Mouse (Mus musculus): Measurements from ENCODE around the gene Rab40c. TPM values are rescaled to one million over a fixed set of nuclear protein-coding genes. Genes with fewer than 3 reads are reported as not detected.

The Rab40c gene
- polyA plus RNA-seq, 1 experiment from 2014 or later: 24.3 TPM

DNA sequence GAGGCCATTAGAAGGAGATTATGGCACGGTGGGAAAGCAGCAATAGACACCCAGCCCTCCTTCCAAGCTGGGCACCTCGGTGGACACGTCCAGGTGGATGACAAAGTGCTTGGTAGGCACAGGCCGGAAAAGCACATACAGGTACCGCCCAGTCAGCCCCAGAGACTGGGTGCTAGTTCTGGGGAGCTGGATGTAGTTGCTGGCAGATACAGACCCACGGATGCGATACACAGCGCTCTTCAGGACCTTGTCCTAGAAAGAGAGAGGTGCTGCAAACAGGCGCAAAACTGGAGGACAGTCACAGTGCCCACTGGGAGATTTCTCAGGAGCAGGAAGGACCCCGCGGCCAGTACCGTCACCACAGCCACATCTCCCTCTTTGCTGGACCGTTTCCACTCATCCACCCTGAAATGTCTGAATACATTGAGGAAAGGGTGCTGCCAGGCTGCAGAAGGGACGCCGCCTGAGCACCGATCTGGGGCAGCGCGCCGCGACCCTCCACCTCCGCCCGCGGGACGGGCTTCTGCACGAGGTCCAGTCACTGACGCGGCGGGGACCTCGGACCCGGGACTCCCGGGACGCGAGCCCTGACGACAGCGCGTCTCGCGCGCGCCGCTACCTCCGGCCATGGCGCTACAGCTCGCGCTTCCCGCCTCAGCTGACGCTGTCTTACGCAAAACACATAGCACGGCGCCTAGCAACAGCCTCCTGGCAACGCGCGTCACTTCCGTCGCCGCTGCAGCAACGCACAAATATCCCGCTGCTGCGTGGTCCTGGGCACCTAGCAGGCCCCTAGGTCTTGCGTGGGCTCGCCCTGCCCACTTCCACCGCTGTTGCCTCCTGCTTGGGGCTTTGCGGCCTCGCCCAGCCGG lies 58.5 kb downstream of the Rab40c start, which contains the start of gene Wdr90:
Gene Wdr90, minus strand, starts transcription at position 670 of the 872 bp plus-strand sequence.
- ATAC-seq: peak; percentile 92
- Histone ChIP-seq H3K9me3 (ENCODE audit: control insufficient read depth, low read length) (no peaks in the 10 kb centered on the region), H3K9ac (ENCODE audit: low read depth, low read length) (peak within 1 kb of the TSS; percentile 86), H3K4me3 (ENCODE audit: low read length) (peak within 1 kb of the TSS; percentile 75), H3K36me3 (ENCODE audit: control insufficient read depth, insufficient read depth, low read length) (no peaks in the 10 kb centered on the region), H3K4me1 (ENCODE audit: control insufficient read depth, insufficient read depth, low read length) (peaks cover 24% of the 10 kb centered on the region), H3K27me3 (replicated peaks; ENCODE audit: control insufficient read depth, insufficient read depth, low read length) (no peaks in the 10 kb centered on the region), H3K4me2 (ENCODE audit: low read depth, low read length) (peak within 1 kb of the TSS; percentile 96), H3K27ac (ENCODE audit: low read length) (peak within 1 kb of the TSS; percentile 78)
- WGBS: 2% methylated on average over 65 of the region's 65 CpGs

DNA sequence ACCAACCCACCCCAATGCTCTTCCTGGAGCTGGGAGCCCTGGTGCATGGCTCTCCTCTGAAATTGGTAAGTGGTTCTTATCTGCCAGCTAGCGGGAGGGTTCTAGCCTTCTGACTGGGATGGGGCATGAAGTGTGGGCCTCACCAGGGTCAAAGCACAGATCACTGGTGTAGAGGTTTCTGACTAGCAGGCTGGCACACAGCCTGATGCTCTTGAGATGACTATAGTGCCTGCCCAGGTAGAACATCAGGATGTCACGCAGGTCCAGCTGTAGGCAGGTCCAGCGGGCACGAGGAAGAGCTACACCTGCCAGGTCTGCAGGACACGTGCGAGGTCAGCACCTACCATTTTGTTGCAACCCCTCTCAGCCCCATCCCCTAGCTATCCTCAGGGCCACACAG lies 59.3 kb downstream of the Rab40c start:
- Histone ChIP-seq H3K27ac (ENCODE audit: low read length) (no peak overlapping the region), H3K4me1 (ENCODE audit: control insufficient read depth, insufficient read depth, low read length) (peaks cover 21% of the 10 kb centered on the region), H3K4me3 (ENCODE audit: low read length) (0 out of 2 replicates have a peak overlapping the region, but pooled peaks have one; percentile 75), H3K4me2 (ENCODE audit: low read depth, low read length) (0 out of 2 replicates have a peak overlapping the region, but pooled peaks have one; percentile 96), H3K9ac (ENCODE audit: low read depth, low read length) (peak overlapping the region; percentile 86), H3K9me3 (ENCODE audit: control insufficient read depth, low read length) (no peaks in the 10 kb centered on the region), H3K36me3 (ENCODE audit: control insufficient read depth, insufficient read depth, low read length) (no peaks in the 10 kb centered on the region), H3K27me3 (replicated peaks; ENCODE audit: control insufficient read depth, insufficient read depth, low read length) (no peaks in the 10 kb centered on the region)
- no peak for ATAC-seq
- 87% methylated on average over 6 of the region's 6 CpGs for WGBS

DNA sequence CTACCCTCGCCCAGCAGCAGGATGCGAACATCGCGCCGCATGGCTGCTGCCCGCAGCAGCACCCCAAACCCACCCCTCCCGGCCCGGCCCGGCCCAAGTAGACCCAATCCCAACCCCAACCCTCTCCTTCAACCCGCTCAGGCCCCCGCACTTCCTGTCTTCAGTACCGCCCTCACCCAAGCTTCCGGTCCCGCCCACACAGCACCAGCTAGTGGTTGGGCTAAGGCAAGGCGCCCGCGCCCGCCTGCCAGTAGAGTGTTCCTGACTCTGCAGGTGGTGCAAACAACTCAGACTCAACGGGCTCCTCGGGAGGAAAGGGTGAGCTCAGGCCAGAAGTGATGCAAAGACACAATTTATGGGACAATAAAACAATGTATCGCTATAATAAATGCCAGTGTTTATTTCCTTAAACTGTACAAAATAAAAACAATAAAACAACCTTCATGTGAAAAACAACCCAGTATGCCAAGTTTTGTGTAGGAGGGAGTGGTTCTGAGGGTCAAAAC lies 75.1 kb downstream of the Rab40c start, which contains the start of gene Rhot2:
Gene Rhot2, minus strand, starts transcription at position 456 of the 506 bp plus-strand sequence.
- ATAC-seq: peak; percentile 97
- peaks cover 14% of the 10 kb centered on the region; the same call in 1 of the 2 replicates for H3K36me3 ChIP-seq (ENCODE audit: control insufficient read depth, insufficient read depth, low read length)
- H3K9ac ChIP-seq (ENCODE audit: low read depth, low read length): peak within 1 kb of the TSS; percentile 93
- H3K4me3 ChIP-seq (ENCODE audit: low read length): peak within 1 kb of the TSS; percentile 85
- H3K4me1 ChIP-seq (ENCODE audit: control insufficient read depth, insufficient read depth, low read length): peaks cover 13% of the 10 kb centered on the region
- no peaks in the 10 kb centered on the region for H3K9me3 ChIP-seq (ENCODE audit: control insufficient read depth, low read length)
- peak within 1 kb of the TSS; percentile 86 for H3K27ac ChIP-seq (ENCODE audit: low read length)
- no peaks in the 10 kb centered on the region for H3K27me3 ChIP-seq (replicated peaks; ENCODE audit: control insufficient read depth, insufficient read depth, low read length)
- peak within 1 kb of the TSS; percentile 79 for H3K4me2 ChIP-seq (ENCODE audit: low read depth, low read length)
- WGBS: under 1% methylated on average over 21 of the region's 21 CpGs

DNA sequence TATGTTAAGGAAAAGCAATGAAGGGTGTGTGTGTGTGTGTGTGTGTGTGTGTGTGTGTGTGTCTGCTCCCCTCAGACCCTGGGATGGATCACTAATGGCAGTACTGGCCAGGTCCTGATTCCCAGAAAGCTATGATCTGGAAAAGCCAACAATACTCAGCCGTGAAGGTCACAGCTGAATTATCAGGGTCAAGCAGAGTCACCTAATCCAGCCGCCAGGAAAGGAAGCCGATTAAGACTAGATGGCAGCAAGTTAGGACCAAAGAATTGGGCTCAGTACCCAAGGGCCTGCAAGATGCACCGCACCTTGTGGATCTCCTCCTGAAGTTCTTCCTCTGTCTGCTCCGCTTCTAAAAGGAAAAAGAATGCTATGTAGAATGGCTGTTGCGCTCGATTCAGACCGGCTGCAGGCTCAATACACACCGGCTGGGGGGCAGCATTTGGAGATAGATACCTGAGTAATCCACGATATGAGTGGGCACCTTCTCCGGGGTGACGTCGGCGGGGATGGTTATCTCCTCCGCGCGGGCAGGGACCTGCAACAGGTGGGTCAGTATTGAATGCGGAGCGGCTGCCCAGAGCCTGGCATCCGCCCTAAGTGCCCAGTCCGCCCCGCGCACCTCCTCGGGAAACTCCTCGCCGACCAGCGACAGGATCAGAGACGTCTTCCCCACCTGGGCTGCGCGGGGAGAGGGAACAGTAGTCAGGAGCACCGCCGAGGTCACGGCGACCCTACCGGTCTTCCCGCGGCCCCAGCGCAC lies 75.7 kb downstream of the Rab40c start:
- WGBS: 2% methylated on average over 38 of the region's 38 CpGs
- H3K9me3 ChIP-seq (ENCODE audit: control insufficient read depth, low read length): no peaks in the 10 kb centered on the region
- H3K27me3 ChIP-seq (replicated peaks; ENCODE audit: control insufficient read depth, insufficient read depth, low read length): no peaks in the 10 kb centered on the region
- H3K36me3 ChIP-seq (ENCODE audit: control insufficient read depth, insufficient read depth, low read length): peaks cover 19% of the 10 kb centered on the region; the same call in 1 of the 2 replicates
- peak; percentile 57 for ATAC-seq
- peak overlapping the region; percentile 86 for H3K27ac ChIP-seq (ENCODE audit: low read length)
- peak overlapping the region; percentile 79 for H3K4me2 ChIP-seq (ENCODE audit: low read depth, low read length)
- H3K4me1 ChIP-seq (ENCODE audit: control insufficient read depth, insufficient read depth, low read length): peaks cover 13% of the 10 kb centered on the region
- peak overlapping the region; percentile 85 for H3K4me3 ChIP-seq (ENCODE audit: low read length)
- H3K9ac ChIP-seq (ENCODE audit: low read depth, low read length): peak overlapping the region; percentile 93

DNA sequence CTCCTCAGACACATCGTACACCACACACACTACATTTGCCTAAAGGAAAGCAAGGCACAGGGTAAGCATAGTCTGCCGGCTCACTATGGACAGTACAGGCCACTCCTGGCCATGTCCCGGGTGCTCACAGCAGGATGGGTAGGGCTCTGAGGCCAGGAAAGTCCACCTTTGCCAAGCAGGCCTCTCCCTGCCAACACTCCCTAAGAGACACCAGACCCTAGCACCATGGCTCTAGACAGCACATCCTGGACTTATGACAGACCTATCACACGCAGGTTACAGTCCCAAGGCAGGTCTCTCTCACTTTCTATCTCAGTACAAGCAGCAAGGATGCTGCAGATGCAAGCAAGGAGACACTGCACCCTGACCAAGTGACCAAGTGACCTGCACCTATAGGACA lies 76.4 kb downstream of the Rab40c start:
- Histone ChIP-seq H3K36me3 (ENCODE audit: control insufficient read depth, insufficient read depth, low read length) (peaks cover 19% of the 10 kb centered on the region; the same call in 1 of the 2 replicates), H3K9ac (ENCODE audit: low read depth, low read length) (peak overlapping the region; percentile 93), H3K27ac (ENCODE audit: low read length) (no peak overlapping the region)

DNA sequence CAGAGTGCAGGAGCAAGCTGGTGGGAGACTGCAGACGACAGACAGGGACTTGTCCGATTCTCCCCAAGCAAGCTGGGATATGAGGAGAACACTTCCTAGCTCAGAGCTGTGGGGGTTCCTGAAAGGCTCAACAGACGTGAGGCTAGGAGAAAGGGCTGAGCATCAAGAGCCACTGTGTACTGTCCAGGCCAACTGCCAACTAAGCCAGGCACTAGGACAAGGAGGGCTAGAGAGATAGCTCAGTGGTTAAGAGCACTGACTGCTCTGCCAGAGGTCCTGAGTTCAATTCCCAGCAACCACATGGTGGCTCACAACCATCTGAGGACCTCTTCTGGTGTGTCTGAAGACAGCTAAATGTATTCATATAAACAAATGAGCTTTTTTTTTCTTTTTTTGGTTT lies 77.0 kb downstream of the Rab40c start:
- peaks cover 15% of the 10 kb centered on the region for H3K4me1 ChIP-seq (ENCODE audit: control insufficient read depth, insufficient read depth, low read length)
- ATAC-seq: no peak
- H3K4me2 ChIP-seq (ENCODE audit: low read depth, low read length): no peak overlapping the region
- H3K9me3 ChIP-seq (ENCODE audit: control insufficient read depth, low read length): no peaks in the 10 kb centered on the region
- no peak overlapping the region for H3K9ac ChIP-seq (ENCODE audit: low read depth, low read length)
- H3K4me3 ChIP-seq (ENCODE audit: low read length): no peak overlapping the region
- no peaks in the 10 kb centered on the region for H3K27me3 ChIP-seq (replicated peaks; ENCODE audit: control insufficient read depth, insufficient read depth, low read length)
- peaks cover 19% of the 10 kb centered on the region; the same call in 1 of the 2 replicates for H3K36me3 ChIP-seq (ENCODE audit: control insufficient read depth, insufficient read depth, low read length)
- 85% methylated on average over 3 of the region's 3 CpGs for WGBS
- no peak overlapping the region for H3K27ac ChIP-seq (ENCODE audit: low read length)

More for the DNA sequence above, 76.4 kb downstream of the Rab40c start:
- Histone ChIP-seq H3K4me3 (ENCODE audit: low read length) (peak overlapping the region; percentile 85), H3K9me3 (ENCODE audit: control insufficient read depth, low read length) (no peaks in the 10 kb centered on the region), H3K4me1 (ENCODE audit: control insufficient read depth, insufficient read depth, low read length) (peaks cover 13% of the 10 kb centered on the region), H3K27me3 (replicated peaks; ENCODE audit: control insufficient read depth, insufficient read depth, low read length) (no peaks in the 10 kb centered on the region), H3K4me2 (ENCODE audit: low read depth, low read length) (peak overlapping the region; percentile 79)
- WGBS: 92% methylated on average over 4 of the region's 4 CpGs
- ATAC-seq: no peak

DNA sequence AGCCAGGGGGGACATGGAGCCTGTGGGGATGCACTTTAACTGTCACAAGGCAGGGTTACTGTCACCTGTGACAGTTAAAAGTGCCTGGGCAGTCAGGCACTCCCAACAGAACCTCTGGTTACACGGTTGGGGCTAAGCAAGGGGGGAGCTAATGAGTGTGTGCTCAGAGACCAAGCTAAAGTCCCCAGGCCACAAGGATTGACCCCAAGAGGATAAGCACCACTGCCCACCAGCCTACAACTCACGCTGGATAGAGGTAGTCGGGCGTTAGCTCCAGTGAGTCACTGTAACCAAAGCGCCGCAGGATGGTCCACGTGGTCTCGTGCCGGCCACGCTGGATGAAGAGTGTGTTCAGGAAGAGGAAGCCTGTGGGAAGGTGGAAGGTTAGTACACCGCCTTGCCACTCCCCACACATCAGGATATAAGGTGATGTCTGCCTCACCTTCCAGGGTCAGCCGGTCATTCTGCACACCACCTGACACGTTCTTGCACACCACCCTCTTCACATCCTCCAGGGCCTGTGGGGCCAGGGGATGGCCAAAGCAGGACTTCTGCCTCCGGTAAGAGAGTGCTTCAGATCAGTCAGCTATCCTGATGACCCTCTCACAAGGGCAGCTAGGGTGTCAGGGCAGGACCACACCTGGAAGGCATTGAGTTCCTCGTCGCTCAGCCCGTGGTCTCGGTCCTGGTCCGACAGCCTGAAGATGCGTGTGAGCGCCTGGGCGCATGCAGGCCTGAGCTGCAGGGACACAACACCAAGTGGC lies 78.2 kb downstream of the Rab40c start, which contains the start of gene Gm20683:
Gene Gm20683, minus strand, starts transcription at position 647 of the 764 bp plus-strand sequence.
- H3K4me1 ChIP-seq (ENCODE audit: control insufficient read depth, insufficient read depth, low read length): peaks cover 27% of the 10 kb centered on the region
- no peak within 1 kb of the TSS for H3K4me3 ChIP-seq (ENCODE audit: low read length)
- no peaks in the 10 kb centered on the region for H3K27me3 ChIP-seq (replicated peaks; ENCODE audit: control insufficient read depth, insufficient read depth, low read length)
- no peak within 1 kb of the TSS for H3K4me2 ChIP-seq (ENCODE audit: low read depth, low read length)
- ATAC-seq: no peak
- no peaks in the 10 kb centered on the region for H3K9me3 ChIP-seq (ENCODE audit: control insufficient read depth, low read length)
- no peak within 1 kb of the TSS for H3K9ac ChIP-seq (ENCODE audit: low read depth, low read length)
- 94% methylated on average over 22 of the region's 22 CpGs for WGBS
- no peak within 1 kb of the TSS for H3K27ac ChIP-seq (ENCODE audit: low read length)
- H3K36me3 ChIP-seq (ENCODE audit: control insufficient read depth, insufficient read depth, low read length): peaks cover 19% of the 10 kb centered on the region; the same call in 1 of the 2 replicates

DNA sequence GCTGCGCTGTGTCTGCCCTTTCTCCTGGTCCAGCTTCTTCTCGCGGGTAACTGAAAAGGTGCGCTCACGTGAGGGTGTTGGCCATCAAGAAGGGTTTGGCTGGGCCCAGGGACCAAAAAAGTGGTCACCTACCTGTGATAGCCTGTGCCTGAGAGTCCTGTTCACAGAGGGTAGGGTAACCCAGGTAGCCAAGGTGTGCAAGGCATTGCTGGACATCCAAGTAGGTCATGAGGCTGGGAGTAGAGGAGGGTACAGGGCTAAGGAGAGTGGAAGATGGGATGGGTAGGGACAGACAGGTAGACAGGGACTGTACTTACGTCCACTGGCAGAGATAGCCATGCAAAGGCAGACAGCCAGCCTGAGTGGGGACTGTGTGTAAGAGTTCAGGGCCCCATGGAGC lies 79.0 kb downstream of the Rab40c start:
- 94% methylated on average over 6 of the region's 6 CpGs for WGBS
- Histone ChIP-seq H3K9me3 (ENCODE audit: control insufficient read depth, low read length) (no peaks in the 10 kb centered on the region), H3K4me3 (ENCODE audit: low read length) (no peak overlapping the region), H3K27me3 (replicated peaks; ENCODE audit: control insufficient read depth, insufficient read depth, low read length) (no peaks in the 10 kb centered on the region), H3K4me2 (ENCODE audit: low read depth, low read length) (no peak overlapping the region), H3K36me3 (ENCODE audit: control insufficient read depth, insufficient read depth, low read length) (peaks cover 19% of the 10 kb centered on the region; the same call in 1 of the 2 replicates), H3K9ac (ENCODE audit: low read depth, low read length) (no peak overlapping the region), H3K27ac (ENCODE audit: low read length) (no peak overlapping the region), H3K4me1 (ENCODE audit: control insufficient read depth, insufficient read depth, low read length) (peaks cover 35% of the 10 kb centered on the region)
- no peak for ATAC-seq
